Mouse (Mus musculus): ENCODE measurements around the gene Odf3l1.

GRCm38 (mm10) chr9:56864832-56865231 is 353 bp upstream of the Odf3l1 start, which contains the start of gene Cspg4:
- TF ChIP-seq CTCF (IDR thresholded peaks at IDR 0.05; ENCODE audit: borderline replicate concordance, insufficient read depth, low read depth, low read length) (no peak), POLR2A (IDR thresholded peaks at IDR 0.05; ENCODE audit: borderline replicate concordance, insufficient read depth, low read length) (no peak)
